Mouse (Mus musculus): ENCODE data around the gene Cic. TPM values are rescaled to one million over a fixed set of nuclear protein-coding genes. Genes with fewer than 3 reads are reported as not detected.
A peak's percentile ranks its signal among the peaks of the same experiment; 100 is the strongest.

Gene Cic
- polyA plus RNA-seq, 1 experiment = 290 TPM

GRCm38 (mm10) chr7:25230690-25231285, 36.7 kb upstream of the Cic start:
- TF ChIP-seq FLI1 (IDR thresholded peaks at IDR 0.05; ENCODE audit: low read length) (no peak), GATA1 (IDR thresholded peaks at IDR 0.05; ENCODE audit: borderline replicate concordance, low read length) (no peak)
- no peak overlapping the region for H3K4me3 ChIP-seq (replicated peaks)
- peaks cover 100% of the 10 kb centered on the region for H3K36me3 ChIP-seq (replicated peaks; ENCODE audit: low read length)
- H3K27me3 ChIP-seq (replicated peaks) = no peaks in the 10 kb centered on the region
- peaks cover 86% of the 10 kb centered on the region for H3K4me1 ChIP-seq
- H3K9me3 ChIP-seq = no peaks in the 10 kb centered on the region

GRCm38 (mm10) chr7:25232101-25232648, 35.3 kb upstream of the Cic start:
- no peaks in the 10 kb centered on the region for H3K9me3 ChIP-seq
- TF ChIP-seq FLI1 (IDR thresholded peaks at IDR 0.05; ENCODE audit: low read length) = no peak
- TF ChIP-seq GATA1 (IDR thresholded peaks at IDR 0.05; ENCODE audit: borderline replicate concordance, low read length) = no peak
- H3K4me3 ChIP-seq (replicated peaks) = no peak overlapping the region
- no peaks in the 10 kb centered on the region for H3K27me3 ChIP-seq (replicated peaks)
- H3K36me3 ChIP-seq (replicated peaks; ENCODE audit: low read length) = peaks cover 89% of the 10 kb centered on the region
- peaks cover 86% of the 10 kb centered on the region for H3K4me1 ChIP-seq

- peaks cover 77% of the 10 kb centered on the region for H3K4me1 ChIP-seq
- H3K36me3 ChIP-seq (replicated peaks; ENCODE audit: low read length) = peaks cover 81% of the 10 kb centered on the region
- H3K27me3 ChIP-seq (replicated peaks) = no peaks in the 10 kb centered on the region
- H3K9me3 ChIP-seq = no peaks in the 10 kb centered on the region
- H3K4me3 ChIP-seq (replicated peaks) = no peak overlapping the region
- TF ChIP-seq GATA1 (IDR thresholded peaks at IDR 0.05; ENCODE audit: borderline replicate concordance, low read length) (no peak), FLI1 (IDR thresholded peaks at IDR 0.05; ENCODE audit: low read length) (no peak)
Measured at GRCm38 (mm10) chr7:25233061-25233460, 34.4 kb upstream of the Cic start.

- H3K9me3 ChIP-seq = no peaks in the 10 kb centered on the region
- H3K36me3 ChIP-seq (replicated peaks; ENCODE audit: low read length) = peaks cover 56% of the 10 kb centered on the region
- peaks cover 80% of the 10 kb centered on the region for H3K4me1 ChIP-seq
- peak overlapping the region; percentile 2 for H3K4me3 ChIP-seq (replicated peaks)
- TF ChIP-seq FLI1 (IDR thresholded peaks at IDR 0.05; ENCODE audit: low read length) = no peak
- no peak for TF ChIP-seq GATA1 (IDR thresholded peaks at IDR 0.05; ENCODE audit: borderline replicate concordance, low read length)
- H3K27me3 ChIP-seq (replicated peaks) = no peaks in the 10 kb centered on the region
Measured at GRCm38 (mm10) chr7:25235526-25235925, 32.0 kb upstream of the Cic start.

DNA sequence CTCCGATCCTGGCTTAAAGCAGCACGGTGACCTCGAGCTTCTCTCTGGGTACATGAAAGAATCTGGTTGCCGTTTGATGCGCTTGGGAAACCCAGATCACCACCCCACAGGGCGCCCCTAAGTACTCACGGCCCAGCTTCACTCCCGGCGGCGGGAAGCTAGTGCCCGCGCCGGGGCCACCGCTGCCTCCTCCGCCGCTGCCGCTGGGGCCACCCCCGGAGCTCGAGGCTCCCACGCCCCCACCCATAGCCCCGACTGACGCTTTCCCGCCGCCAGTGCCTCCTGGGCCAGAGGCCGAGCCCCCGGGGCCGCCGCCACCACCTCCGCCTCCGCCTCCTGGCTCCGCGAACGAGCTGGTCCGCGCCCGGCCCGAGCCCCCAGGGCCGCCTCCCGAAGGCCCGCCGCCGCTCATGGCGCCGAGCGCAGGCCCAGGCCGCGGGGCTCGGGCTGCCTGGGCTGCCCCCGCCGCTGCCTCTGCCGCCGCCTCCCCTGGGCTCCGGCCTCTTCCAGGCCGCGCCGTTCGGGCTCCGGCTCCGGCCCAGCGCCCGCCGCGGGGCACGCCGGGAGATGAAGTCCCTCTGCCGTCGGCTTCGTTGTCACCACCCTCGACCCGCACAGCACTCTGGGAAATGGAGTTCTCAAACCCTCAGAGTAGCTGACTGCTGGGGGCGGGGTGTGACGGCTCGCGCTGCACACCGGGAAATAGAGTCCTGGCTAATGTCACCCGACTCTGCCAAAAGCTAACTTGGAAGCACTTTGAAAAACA, 30.1 kb upstream of the Cic start, which contains the start of gene Gsk3a:
TSS of gene Gsk3a (minus strand) at position 603 of the 766 bp plus-strand sequence.
- no peak for TF ChIP-seq GATA1 (IDR thresholded peaks at IDR 0.05; ENCODE audit: borderline replicate concordance, low read length)
- no peak for TF ChIP-seq FLI1 (IDR thresholded peaks at IDR 0.05; ENCODE audit: low read length)
- no peaks in the 10 kb centered on the region for H3K9me3 ChIP-seq
- peaks cover 75% of the 10 kb centered on the region for H3K4me1 ChIP-seq
- H3K4me3 ChIP-seq (replicated peaks) = peak within 1 kb of the TSS; percentile 96
- no peaks in the 10 kb centered on the region for H3K27me3 ChIP-seq (replicated peaks)
- H3K36me3 ChIP-seq (replicated peaks; ENCODE audit: low read length) = peaks cover 38% of the 10 kb centered on the region

DNA sequence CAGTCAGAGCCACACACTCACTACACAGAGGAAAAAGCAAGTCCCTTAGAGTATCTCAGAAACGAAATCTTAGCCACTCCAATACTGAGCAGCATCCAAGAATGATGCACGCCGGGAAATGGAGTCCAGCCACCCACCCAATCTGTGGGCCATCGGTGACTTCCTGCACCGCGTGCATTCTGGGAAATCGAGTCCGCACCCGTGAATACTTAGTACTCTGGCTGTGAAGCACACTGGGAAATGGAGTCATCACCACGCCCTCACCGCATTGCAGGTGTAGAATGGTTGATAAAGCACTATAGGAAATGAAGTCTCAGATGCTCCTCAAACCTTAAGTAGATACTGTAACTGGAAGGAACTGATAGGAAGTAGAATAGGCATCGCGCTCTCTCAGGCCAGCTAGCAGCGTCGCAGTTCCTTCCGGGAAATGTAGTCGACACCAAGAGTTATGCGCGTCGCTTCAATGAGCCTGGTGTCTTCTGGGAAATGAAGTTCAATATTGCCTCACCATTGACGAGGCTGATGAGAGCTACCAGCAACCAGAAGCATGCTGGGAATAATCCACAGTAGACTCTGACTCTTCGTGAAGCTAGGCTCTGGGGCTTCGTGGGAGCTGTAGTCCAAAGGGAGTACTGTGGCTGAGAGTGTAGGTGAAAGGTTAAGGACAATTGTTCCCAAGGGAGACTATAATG, 29.3 kb upstream of the Cic start:
- Histone ChIP-seq H3K4me1 (peaks cover 70% of the 10 kb centered on the region), H3K9me3 (no peaks in the 10 kb centered on the region), H3K36me3 (replicated peaks; ENCODE audit: low read length) (peaks cover 38% of the 10 kb centered on the region), H3K4me3 (replicated peaks) (peak overlapping the region; percentile 96), H3K27me3 (replicated peaks) (no peaks in the 10 kb centered on the region)
- TF ChIP-seq FLI1 (IDR thresholded peaks at IDR 0.05; ENCODE audit: low read length) (no peak), GATA1 (IDR thresholded peaks at IDR 0.05; ENCODE audit: borderline replicate concordance, low read length) (peak; percentile 70; the same call in 1 of the 3 replicates)

- Histone ChIP-seq H3K9me3 (no peaks in the 10 kb centered on the region), H3K4me3 (replicated peaks) (peak overlapping the region; percentile 96), H3K4me1 (peaks cover 62% of the 10 kb centered on the region), H3K36me3 (replicated peaks; ENCODE audit: low read length) (peaks cover 32% of the 10 kb centered on the region), H3K27me3 (replicated peaks) (no peaks in the 10 kb centered on the region)
- no peak for TF ChIP-seq FLI1 (IDR thresholded peaks at IDR 0.05; ENCODE audit: low read length)
- TF ChIP-seq GATA1 (IDR thresholded peaks at IDR 0.05; ENCODE audit: borderline replicate concordance, low read length) = no peak
Measured at GRCm38 (mm10) chr7:25238829-25239623, 28.5 kb upstream of the Cic start.

GRCm38 (mm10) chr7:25240631-25241030, 26.9 kb upstream of the Cic start:
- TF ChIP-seq GATA1 (IDR thresholded peaks at IDR 0.05; ENCODE audit: borderline replicate concordance, low read length) (no peak), FLI1 (IDR thresholded peaks at IDR 0.05; ENCODE audit: low read length) (no peak)
- H3K27me3 ChIP-seq (replicated peaks) = no peaks in the 10 kb centered on the region
- H3K4me1 ChIP-seq = peaks cover 56% of the 10 kb centered on the region
- no peaks in the 10 kb centered on the region for H3K9me3 ChIP-seq
- peaks cover 32% of the 10 kb centered on the region for H3K36me3 ChIP-seq (replicated peaks; ENCODE audit: low read length)
- H3K4me3 ChIP-seq (replicated peaks) = no peak overlapping the region

DNA sequence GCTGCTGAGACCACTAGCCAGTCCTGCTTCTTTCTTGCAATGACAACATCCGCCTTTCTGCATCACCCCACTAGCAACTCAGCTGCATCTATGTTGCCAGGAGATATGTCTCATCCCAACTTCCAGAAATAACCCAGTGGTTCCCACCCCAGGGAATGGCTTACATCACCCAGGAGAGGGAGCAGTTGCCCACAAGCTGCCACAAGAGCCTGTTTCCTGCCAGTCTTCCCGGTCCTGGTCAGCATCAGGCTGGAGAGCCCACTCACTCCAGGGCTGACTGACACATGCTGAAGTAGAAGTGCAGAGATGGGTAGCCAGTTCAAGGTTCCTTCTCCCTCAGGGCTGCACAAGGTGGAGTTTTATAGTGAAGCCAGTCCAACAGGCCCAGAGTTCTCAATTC, 26.4 kb upstream of the Cic start:
- peak overlapping the region; percentile 55 for H3K4me3 ChIP-seq (replicated peaks)
- H3K4me1 ChIP-seq = peaks cover 56% of the 10 kb centered on the region
- H3K36me3 ChIP-seq (replicated peaks; ENCODE audit: low read length) = peaks cover 32% of the 10 kb centered on the region
- no peaks in the 10 kb centered on the region for H3K9me3 ChIP-seq
- no peaks in the 10 kb centered on the region for H3K27me3 ChIP-seq (replicated peaks)
- TF ChIP-seq FLI1 (IDR thresholded peaks at IDR 0.05; ENCODE audit: low read length) (no peak), GATA1 (IDR thresholded peaks at IDR 0.05; ENCODE audit: borderline replicate concordance, low read length) (no peak)
